Mouse (Mus musculus) forebrain, embryonic 10.5 days (tissue): ENCODE results near the gene Trp53. TPM values are rescaled to one million over a fixed set of nuclear protein-coding genes. Genes with fewer than 3 reads are reported as not detected.
"Not testable (repeated sequence)": the region's sequence is repeated elsewhere in the genome, so short reads cannot be mapped to it uniquely, and the experiment has no call there.

Experiments used
- DNase-seq: peaks from one replicate; pipeline ENCODE4 v3.0.0-alpha.2; 2017; ENCODE audit warnings: low spot score; ENCODE audit errors: extremely low spot score
- H3K27ac ChIP-seq: fragments of 300-500 bp; sonication (generic); 2 replicates; pipeline ENCODE4 v1.5.1; 2016; ENCODE audit warnings: mild to moderate bottlenecking
- H3K27me3 ChIP-seq: fragments of 300-500 bp; sonication (generic); 2 replicates; pipeline ENCODE4 v1.6.1; 2016; ENCODE audit warnings: mild to moderate bottlenecking; ENCODE audit not compliant: poor library complexity, severe bottlenecking
- H3K36me3 ChIP-seq: fragments of 300-500 bp; sonication (generic); replicated peaks from 2 replicates; pipeline ENCODE4 v1.6.1; 2016; ENCODE audit warnings: mild to moderate bottlenecking, moderate library complexity
- H3K4me1 ChIP-seq: fragments of 300-500 bp; sonication (generic); 2 replicates; pipeline ENCODE4 v1.6.1; 2016
- H3K4me3 ChIP-seq: fragments of 300-500 bp; sonication (generic); 2 replicates; pipeline ENCODE4 v1.5.1; 2016; ENCODE audit warnings: mild to moderate bottlenecking, moderate library complexity
- H3K9me3 ChIP-seq: fragments of 300-500 bp; sonication (generic); 2 replicates; pipeline ENCODE4 v1.6.1; 2016; ENCODE audit warnings: mild to moderate bottlenecking, moderate library complexity
- WGBS: fragments of 180-500 bp; shearing (Covaris S2); methylation state at CpG from one replicate; pipeline ENCODE4 v1.1.7; 2016; 5-methylcytosine and 5-hydroxymethylcytosine counted together
- polyA plus RNA-seq: library from polyadenylated mRNA; unstranded; fragments of >200 nt; fragmentation: Nextera tagmentation; extraction: Ambion mirVana; gene quantifications from 2 replicates; pipeline ENCODE4 v1.2.1, GENCODE M21; 2016

The Trp53 gene
- polyA plus RNA-seq: 192 and 194 TPM in 2 replicates

DNA sequence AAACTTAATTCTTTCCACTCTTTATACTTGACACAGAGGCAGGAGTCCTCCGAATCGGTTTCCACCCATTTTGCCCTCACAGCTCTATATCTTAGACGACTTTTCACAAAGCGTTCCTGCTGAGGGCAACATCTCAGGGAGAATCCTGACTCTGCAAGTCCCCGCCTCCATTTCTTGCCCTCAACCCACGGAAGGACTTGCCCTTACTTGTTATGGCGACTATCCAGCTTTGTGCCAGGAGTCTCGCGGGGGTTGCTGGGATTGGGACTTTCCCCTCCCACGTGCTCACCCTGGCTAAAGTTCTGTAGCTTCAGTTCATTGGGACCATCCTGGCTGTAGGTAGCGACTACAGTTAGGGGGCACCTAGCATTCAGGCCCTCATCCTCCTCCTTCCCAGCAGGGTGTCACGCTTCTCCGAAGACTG lies at the start of gene Trp53, which contains the start of gene Wrap53:
Gene Trp53, plus strand, starts transcription at position 269 of the 424 bp plus-strand sequence.
Gene Wrap53, minus strand, starts transcription at position 165 of the 424 bp plus-strand sequence.
- H3K36me3 ChIP-seq: peaks cover 52% of the 10 kb centered on the region
- WGBS: under 1% methylated on average over 13 of the region's 13 CpGs
- peak; percentile 91 for DNase-seq
- no peaks in the 10 kb centered on the region for H3K9me3 ChIP-seq
- peak within 1 kb of the TSS; percentile 89 for H3K4me3 ChIP-seq
- H3K27ac ChIP-seq: peak within 1 kb of the TSS; percentile 94
- H3K4me1 ChIP-seq: peaks cover 67% of the 10 kb centered on the region
- no peaks in the 10 kb centered on the region for H3K27me3 ChIP-seq

DNA sequence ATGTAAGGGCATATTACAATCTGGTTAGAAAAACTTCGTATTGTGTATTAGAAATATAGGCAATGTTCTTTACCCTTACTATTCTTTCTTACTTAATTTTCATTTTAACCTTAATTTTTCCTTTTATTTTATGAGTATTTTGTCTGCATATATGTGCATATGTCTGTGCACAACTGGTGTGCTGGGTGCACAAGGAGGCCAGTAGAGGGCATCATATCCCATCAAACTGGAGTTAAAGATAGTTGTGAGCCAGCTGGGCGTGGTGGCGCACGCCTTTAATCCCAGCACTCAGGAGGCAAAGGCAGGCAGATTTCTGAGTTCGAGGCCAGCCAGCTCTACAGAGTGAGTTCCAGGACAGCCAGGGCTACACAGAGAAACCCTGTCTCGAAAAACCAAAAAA lies 49.4 kb upstream of the Trp53 start:
- not testable (repeated sequence) for H3K27ac ChIP-seq, H3K9me3 ChIP-seq, H3K4me3 ChIP-seq, DNase-seq, H3K36me3 ChIP-seq
- WGBS: 87% methylated on average over 6 of the region's 6 CpGs
- Histone ChIP-seq H3K27me3 (peaks cover 14% of the 10 kb centered on the region; the same call in 1 of the 2 replicates), H3K4me1 (peaks cover 26% of the 10 kb centered on the region)

DNA sequence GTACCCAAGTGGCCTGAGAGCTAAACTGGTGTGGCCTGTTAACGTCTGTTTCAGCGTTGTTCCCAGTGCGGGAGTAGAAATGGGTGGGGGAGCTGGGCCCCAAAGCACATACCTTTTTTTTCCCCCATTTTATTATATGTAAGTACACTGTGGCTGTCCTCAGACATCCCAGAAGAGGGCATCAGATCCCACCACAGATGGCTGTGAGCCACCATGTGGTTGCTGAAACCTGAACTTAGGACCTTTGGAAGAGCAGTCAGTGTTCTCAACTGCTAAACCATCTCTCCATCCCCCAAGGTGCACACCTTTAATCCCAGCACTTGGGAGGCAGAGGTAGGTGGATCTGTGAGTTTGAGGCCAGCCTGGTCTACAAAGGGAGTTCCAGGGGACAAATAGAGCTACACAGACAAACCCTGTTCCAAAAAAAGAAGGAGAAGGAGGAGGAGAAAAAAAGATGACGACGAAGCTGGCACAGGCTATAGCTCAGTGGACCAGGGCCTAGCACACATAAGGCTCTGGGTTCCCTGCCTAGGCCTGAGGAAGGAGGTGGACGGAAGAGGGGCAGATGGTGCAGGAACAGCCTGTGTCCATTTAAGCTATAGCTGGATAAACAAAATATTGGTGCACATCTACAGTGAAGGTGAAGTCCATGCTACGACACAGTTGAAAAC lies 47.5 kb upstream of the Trp53 start:
- H3K27me3 ChIP-seq: peaks cover 10% of the 10 kb centered on the region; the same call in 1 of the 2 replicates
- 85% methylated on average over 7 of the region's 7 CpGs for WGBS
- H3K4me1 ChIP-seq: peaks cover 10% of the 10 kb centered on the region
- H3K9me3 ChIP-seq: no peaks in the 10 kb centered on the region
- DNase-seq: no peak
- H3K36me3 ChIP-seq: no peaks in the 10 kb centered on the region
- H3K27ac ChIP-seq: no peak overlapping the region
- no peak overlapping the region for H3K4me3 ChIP-seq

DNA sequence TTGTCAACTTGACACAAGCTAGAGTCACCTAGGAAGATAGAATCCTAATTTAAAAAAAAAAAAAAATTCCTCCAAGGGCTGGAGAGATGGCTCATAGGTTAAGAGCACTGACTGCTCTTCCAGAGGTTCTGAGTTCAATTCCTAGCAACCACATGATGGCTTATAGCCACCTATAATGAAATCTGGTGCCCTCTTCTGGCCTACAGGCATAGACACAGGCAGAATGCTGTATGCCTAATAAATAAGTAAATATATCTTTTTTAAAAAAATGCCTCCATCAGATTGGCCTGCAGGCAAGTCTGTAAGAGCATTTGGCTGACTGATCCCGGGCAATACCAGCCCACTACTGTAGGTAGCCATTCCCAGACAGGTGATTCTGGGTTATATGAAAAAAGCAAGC lies 45.2 kb upstream of the Trp53 start:
- Histone ChIP-seq H3K27me3 (no peaks in the 10 kb centered on the region), H3K4me3 (no peak overlapping the region), H3K36me3 (no peaks in the 10 kb centered on the region), H3K9me3 (no peaks in the 10 kb centered on the region), H3K4me1 (peaks cover 17% of the 10 kb centered on the region), H3K27ac (no peak overlapping the region)
- WGBS: 78% methylated on average over 1 of the region's 1 CpGs
- no peak for DNase-seq

DNA sequence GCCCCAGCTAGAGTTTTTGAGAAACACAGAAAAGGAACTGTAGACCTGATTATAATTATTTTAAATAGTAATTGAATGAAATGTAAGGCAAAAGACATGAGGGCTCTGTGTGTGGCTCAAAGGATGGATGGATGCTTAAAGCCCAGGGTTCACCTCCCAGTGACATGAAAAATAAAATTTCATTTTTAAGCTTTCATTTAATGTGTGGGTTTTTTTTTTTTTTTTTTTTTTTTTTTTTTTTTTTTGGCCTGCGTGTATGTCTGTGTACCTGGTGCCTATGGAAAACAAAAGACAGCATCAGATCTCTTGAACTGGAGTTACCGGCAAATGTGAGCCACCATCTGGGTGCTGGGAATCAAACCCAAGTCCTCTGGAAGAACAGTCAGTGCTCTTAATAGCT lies 39.5 kb upstream of the Trp53 start:
- Histone ChIP-seq H3K27me3 (no peaks in the 10 kb centered on the region), H3K36me3 (no peaks in the 10 kb centered on the region), H3K9me3 (no peaks in the 10 kb centered on the region), H3K4me3 (no peak overlapping the region), H3K4me1 (peaks cover 46% of the 10 kb centered on the region), H3K27ac (no peak overlapping the region)
- 91% methylated on average over 2 of the region's 2 CpGs for WGBS
- DNase-seq: no peak

DNA sequence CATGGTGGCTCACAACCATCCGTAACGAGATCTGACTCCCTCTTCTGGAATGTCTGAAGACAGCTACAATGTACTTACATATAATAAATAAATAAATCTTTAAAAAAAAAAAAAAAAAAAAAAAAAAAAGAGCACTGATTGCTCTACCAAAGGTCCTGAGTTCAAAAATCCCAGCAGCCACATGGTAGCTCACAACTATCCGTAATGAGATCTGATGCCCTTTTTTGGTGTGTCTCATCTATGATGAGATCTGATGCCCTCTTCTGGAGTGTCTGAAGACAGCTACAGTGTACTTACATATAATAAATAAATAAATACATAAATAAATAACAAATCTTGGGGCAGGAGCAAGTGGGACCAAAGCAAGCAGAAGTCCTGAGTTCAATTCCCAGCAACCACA lies 38.4 kb upstream of the Trp53 start:
- H3K27ac ChIP-seq, DNase-seq, H3K36me3 ChIP-seq, H3K9me3 ChIP-seq, H3K27me3 ChIP-seq, H3K4me3 ChIP-seq: not testable (repeated sequence)
- WGBS: 85% methylated on average over 2 of the region's 3 CpGs
- peaks cover 56% of the 10 kb centered on the region for H3K4me1 ChIP-seq

DNA sequence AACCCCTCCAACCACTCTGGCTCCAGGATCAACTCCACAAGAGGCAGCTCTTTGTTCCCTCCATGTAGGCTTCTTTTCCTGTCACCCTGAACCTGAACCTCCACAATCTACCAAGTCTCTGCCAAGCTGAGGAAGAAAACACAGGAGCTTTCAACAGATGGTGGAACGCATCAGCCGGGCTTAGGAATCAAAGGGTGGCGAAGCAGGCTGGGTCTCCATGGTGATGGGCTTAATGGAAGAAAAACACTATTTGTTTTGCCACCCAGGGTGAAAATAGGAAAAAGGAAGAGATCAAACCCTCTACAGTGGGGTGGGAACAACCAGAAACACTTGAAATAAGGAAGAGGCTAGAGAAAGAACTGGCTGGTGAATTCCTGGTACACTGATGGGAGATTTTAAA lies 36.6 kb upstream of the Trp53 start:
- Histone ChIP-seq H3K4me3 (no peak overlapping the region; the same call in 1 of the 2 replicates), H3K27me3 (peaks cover 10% of the 10 kb centered on the region), H3K4me1 (peaks cover 66% of the 10 kb centered on the region), H3K36me3 (no peaks in the 10 kb centered on the region), H3K9me3 (no peaks in the 10 kb centered on the region), H3K27ac (peak overlapping the region; percentile 74)
- 29% methylated on average over 3 of the region's 3 CpGs for WGBS
- DNase-seq: no peak

DNA sequence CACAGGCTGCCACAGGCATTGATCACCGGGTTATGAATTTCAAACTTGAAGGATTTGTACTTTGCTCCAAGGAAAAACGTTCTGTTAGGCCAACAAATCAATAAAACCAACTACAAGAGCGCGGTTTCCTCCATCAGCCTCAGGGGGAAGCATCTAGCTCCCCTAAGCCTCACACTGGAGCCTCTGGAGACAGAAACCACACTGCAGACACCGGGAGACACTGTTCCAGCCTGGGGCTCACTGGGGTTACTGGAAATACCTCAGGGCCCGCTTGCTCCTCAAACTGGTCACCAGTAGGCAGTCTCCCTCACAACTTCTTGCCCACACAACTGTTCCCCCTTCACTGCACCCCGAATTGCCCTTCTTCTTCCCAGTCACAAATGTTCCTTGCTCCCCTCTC lies 34.2 kb upstream of the Trp53 start:
- Histone ChIP-seq H3K27me3 (peaks cover 29% of the 10 kb centered on the region), H3K4me1 (peaks cover 79% of the 10 kb centered on the region), H3K27ac (peak overlapping the region; percentile 95), H3K9me3 (no peaks in the 10 kb centered on the region), H3K4me3 (peak overlapping the region; percentile 63), H3K36me3 (no peaks in the 10 kb centered on the region)
- 10% methylated on average over 7 of the region's 7 CpGs for WGBS
- DNase-seq: peak; percentile 54

DNA sequence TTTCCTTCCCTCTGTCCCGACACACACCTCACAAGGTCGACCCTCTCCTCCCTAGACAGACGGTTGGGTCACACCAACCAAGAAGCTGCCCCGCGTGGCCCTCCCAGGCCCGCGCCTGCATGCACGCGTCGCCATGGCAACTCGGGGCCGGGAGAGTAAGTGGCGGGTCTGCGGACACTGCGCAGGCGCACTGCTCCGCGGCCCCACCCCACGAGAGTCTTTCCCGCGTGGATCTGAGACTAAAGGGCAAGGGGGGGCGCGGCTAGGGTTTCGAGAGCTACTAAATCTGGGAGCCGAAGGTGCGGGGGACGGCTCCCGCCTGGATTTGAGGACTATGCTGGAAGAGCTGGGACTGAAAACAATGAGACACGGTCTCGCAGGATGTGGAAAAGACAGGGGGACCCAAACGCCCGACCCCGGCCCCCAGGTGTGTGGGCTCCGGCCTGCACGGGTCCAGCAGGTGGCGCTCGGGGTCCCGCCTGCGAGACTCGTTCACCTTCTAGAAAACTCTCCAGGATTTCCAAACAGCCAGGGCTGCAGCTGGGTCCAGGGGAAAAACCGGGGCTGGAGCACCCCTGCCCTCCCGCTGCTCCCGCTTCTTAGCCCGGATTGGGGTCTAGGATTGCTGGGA lies 33.6 kb upstream of the Trp53 start:
- H3K36me3 ChIP-seq: no peaks in the 10 kb centered on the region
- under 1% methylated on average over 44 of the region's 44 CpGs for WGBS
- peak overlapping the region; percentile 63 for H3K4me3 ChIP-seq
- H3K9me3 ChIP-seq: no peaks in the 10 kb centered on the region
- peak; percentile 81 for DNase-seq
- peak overlapping the region; percentile 95 for H3K27ac ChIP-seq
- peaks cover 29% of the 10 kb centered on the region for H3K27me3 ChIP-seq
- peaks cover 85% of the 10 kb centered on the region for H3K4me1 ChIP-seq

DNA sequence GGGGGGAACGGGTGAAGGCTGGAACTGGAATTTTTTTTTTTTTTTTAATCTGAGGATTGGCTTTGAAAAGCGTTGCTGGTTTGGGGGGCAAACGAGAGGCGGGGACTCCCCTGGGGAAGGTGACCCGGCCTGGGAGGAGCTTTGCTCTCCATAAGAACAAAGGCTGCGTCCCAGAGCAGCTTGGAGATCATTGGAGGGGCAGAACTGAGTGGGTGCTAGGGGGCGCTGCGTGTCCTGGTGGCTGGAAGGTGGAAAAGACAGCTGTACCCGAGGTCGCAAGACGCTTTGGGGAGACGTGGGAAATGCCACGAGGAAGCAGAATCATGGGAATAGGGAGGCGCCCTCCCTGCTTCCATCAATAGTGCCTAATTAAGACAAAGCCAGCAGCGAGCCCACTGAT lies 33.1 kb upstream of the Trp53 start:
- Histone ChIP-seq H3K27me3 (peaks cover 29% of the 10 kb centered on the region), H3K4me3 (peak overlapping the region; percentile 63), H3K36me3 (no peaks in the 10 kb centered on the region), H3K9me3 (no peaks in the 10 kb centered on the region), H3K27ac (peak overlapping the region; percentile 95), H3K4me1 (peaks cover 87% of the 10 kb centered on the region)
- DNase-seq: peak; percentile 66
- 7% methylated on average over 15 of the region's 15 CpGs for WGBS

DNA sequence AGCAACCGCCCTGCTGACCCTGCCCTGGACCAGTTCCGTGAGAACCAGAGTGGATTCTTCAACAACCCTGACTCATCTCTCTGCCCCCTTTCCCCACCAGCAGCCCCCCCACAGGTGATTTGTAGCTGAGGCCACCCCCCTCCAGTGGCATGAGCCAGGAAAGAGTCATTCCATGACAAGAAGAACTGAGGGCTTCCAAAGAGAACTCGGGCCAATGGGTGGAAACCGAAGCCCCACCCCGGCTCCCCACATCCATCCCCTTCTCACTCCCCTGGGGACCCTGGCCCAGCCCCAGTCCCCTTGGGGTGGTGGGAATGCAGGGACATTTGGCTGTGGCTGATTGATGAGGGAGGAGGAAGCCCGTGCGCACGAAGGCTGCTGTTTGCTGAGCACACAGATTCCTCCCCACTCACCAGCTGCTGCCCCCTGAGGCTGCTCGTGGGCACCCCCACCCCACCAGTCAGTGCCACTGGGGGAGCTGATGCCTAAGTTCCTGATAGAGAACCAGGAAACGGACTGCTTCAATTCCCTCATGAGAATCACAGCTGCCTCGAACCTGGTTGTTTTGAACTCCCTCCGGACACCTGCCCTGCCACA lies 31.0 kb upstream of the Trp53 start, which contains the start of gene Dnah2:
Gene Dnah2, minus strand, starts transcription at position 51 of the 597 bp plus-strand sequence.
- Histone ChIP-seq H3K4me1 (peaks cover 92% of the 10 kb centered on the region), H3K27me3 (peaks cover 29% of the 10 kb centered on the region), H3K36me3 (peaks cover under 1% of the 10 kb centered on the region), H3K27ac (peak within 1 kb of the TSS; percentile 95), H3K4me3 (peak within 1 kb of the TSS; percentile 4; the same call in 1 of the 2 replicates), H3K9me3 (no peaks in the 10 kb centered on the region)
- DNase-seq: no peak
- 58% methylated on average over 12 of the region's 12 CpGs for WGBS

DNA sequence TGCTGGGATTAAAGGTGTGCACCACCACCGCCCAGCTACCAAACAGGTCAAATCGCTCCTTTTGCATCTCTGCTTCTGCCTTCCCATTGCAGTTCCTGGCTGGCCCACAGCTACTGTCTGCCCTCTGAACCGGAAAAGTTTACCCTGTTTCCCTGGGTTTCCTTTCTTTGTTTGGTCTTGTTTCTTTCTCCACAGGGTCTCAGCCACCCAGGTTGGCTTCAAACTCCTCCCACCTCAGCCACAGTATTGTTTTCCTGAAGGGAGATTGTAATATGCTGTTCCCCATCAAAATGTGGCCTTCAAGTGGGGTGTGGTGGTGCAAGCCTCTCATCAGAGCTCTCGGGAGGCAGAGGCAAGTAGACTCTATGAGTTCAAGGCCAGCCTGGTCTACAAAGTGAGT lies 28.8 kb upstream of the Trp53 start:
- Histone ChIP-seq H3K4me3 (no peak overlapping the region), H3K9me3 (no peaks in the 10 kb centered on the region), H3K36me3 (peaks cover 22% of the 10 kb centered on the region), H3K27me3 (peaks cover 36% of the 10 kb centered on the region), H3K27ac (0 out of 2 replicates have a peak overlapping the region, but pooled peaks have one; percentile 62), H3K4me1 (peaks cover 94% of the 10 kb centered on the region)
- no peak for DNase-seq
- WGBS: 71% methylated on average over 4 of the region's 4 CpGs
